Mouse (Mus musculus) megakaryocyte, adult 5-6 weeks (primary cell): ENCODE measurements around the gene Olfr374. TPM values are rescaled to one million over a fixed set of nuclear protein-coding genes. Genes with fewer than 3 reads are reported as not detected.

Experiments used
- ATAC-seq: 2 replicates; pipeline ENCODE4 v1.8.0; 2016; ENCODE audit warnings: mild to moderate bottlenecking, inconsistent platforms; ENCODE audit not compliant: poor library complexity, severe bottlenecking
- total RNA-seq, 2 experiments: library from RNA; stranded (forward) in 1 of 2; stranded (reverse) in 1 of 2; fragments of 153-499, 151-499 nt in 1 of 2; fragments of 221-1000, 200-1000 nt in 1 of 2; gene quantifications; 2 replicates each; pipeline versions ENCODE4 v1.2.3 to v1.2.4; 2015 to 2017

The Olfr374 gene
- total RNA-seq, 2 experiments from 2014 or later, result not detected

DNA sequence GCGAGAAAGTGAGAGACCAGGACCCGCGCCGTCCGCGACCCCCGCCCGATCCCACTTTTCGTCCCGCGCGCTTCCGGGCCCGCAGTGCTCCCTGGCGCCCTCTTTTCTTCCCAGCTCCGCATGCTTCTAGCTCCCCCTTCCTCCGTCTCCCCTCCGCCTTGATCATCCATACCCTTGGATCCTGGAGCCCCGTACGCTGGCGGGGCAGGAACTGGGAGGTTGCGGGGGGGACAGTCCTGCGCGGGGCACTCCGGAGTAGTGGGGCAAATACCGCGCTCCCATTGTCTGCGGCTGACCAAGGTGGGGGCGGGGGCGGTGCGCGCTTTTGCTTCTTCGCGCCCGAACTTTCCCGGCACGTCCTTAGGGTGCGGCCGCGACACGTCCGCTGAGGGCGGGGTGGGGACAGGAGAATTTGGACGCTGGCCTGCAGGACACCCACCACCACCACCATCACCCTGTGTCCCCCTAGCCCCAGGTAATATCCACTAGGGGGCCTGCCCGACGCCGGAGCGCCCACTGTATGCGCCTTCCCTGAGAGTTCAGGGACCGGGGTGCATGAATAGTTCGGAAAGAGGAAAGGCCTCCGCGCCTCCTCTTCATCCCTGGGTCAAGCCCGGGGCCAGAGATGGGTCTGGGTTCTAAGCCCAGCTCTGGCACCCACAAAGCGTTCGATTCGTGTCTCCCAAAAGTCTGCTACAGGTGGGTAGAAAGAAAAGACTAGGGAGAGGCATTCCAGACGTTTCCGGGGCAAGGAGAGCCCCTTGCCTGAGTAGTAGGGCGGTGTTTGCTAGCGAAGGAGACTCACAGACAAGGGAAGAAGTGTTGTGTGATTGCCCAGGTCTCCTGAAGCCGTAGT is 28.8 kb downstream of the Olfr374 start:
- peak; percentile 43 for ATAC-seq

DNA sequence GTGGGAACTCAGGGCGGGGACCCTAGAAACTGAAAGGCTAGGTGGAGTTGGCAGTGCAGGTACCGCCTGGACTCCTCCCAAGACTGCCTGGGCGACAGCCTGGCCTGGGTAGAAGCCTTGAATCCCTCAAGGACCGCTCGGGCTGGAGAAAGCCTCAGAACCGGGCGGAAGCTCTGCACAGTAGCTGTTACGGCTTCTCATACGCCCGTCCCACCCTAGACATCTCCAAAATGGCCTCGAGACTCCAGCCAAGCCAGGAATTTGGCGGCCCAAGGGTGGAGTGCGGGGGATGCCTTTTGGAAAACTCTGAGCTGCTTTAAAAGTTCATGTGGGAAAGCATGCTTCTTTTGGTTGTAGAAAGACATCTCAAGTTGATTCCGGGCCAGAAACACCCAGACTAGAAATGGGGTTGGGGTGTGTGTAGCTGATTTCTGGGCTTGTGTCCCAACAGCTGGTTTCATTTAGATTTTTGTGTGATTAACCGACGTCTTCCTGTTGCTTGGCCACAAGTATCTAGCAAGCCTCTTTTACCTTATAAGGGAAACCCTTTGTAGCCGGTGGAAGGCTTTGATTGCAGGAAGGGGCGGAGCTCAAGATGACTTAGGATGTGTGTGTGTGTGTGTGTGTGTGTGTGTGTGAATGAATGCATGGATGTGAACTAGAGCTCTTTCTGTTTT is 29.6 kb downstream of the Olfr374 start:
- ATAC-seq, result peak; percentile 69

DNA sequence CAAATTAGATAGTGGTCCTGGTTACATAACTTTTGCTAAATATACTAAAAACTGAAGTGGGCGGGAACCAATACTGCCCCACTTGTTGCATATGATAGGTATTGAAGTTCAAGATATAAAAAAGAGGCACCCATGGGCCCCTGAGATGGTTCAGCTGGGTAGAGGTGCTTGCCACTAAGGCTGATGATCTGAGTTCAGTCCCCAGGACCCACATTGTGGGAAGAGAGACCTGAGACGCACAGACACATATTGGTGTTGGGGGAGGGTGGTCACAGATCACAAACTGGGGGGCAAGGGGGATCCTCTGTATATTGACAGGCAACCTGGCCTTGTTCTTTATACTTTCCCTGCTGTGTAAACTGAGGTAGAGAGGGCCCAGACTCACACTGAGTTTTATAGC is 30.6 kb downstream of the Olfr374 start:
- no peak for ATAC-seq

DNA sequence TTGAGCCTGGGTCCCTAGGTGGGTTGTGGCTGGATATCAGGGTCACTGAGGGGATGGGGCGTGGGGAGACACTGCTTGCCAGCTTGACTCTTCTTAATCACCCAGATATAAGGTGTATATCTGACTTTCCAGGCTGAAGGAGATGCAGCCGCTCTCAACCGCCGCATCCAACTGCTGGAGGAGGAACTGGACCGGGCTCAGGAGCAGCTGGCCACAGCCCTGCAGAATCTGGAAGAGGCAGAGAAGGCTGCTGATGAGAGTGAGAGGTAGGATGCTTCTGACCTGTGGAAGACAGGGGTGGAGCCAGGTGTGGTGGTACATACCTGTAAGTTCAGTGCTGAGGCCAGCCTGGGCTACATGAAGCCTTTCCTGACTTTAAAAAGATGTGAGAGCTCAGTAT is 31.6 kb downstream of the Olfr374 start:
- ATAC-seq, result no peak

DNA sequence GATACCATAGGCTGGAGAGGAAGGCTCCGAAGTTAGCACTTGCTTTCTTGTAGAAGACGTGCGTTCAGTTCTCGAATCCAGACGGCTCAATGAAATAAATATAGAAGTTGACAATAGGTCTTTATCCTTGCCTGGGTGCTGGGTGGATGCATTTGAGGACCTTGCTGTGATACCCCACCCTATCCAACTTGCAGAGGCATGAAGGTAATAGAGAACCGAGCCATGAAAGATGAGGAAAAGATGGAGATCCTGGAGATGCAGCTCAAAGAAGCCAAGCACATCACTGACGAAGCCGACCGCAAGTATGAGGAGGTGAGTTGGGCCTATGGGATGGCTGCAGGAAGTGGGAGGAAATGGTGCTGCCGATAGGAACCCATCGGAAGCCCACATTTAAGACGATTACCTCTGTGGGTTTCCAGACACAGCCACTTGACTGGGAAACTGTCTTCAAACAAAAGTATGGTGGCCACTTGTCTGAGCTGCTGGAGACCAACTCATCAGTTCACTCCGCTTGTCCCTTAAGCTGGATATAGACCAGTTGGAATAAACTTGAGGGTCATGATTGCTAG is 36.5 kb downstream of the Olfr374 start:
- no peak for ATAC-seq

DNA sequence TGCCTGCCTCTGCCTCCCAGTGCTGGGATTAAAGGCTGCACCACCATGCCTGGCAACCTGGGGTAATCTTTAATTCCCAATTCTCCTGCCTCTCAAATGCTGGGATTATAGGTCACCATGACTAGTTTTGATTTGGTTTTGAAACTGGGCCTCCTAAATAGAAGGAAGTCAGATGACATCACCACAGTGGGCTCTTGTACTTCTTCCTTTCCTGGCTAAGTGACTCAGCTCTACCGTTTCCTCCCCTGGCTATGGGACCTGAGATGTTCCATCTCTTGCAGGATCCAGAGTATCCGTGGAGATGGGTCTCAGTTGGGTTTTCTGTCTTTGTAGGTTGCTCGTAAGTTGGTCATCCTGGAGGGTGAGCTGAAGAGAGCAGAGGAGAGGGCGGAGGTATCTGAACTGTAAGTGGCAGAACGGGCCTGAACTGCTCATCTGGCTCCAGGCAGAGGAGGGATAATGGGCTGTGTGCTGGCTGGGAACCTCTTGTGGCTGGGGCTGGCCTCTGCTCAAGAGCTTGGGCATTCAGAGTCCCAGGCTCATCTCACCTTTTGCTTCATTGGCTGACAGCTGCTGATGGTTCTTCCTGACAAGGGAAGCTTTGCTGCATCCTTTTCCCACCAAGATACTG is 37.6 kb downstream of the Olfr374 start:
- peak; percentile 91 for ATAC-seq

DNA sequence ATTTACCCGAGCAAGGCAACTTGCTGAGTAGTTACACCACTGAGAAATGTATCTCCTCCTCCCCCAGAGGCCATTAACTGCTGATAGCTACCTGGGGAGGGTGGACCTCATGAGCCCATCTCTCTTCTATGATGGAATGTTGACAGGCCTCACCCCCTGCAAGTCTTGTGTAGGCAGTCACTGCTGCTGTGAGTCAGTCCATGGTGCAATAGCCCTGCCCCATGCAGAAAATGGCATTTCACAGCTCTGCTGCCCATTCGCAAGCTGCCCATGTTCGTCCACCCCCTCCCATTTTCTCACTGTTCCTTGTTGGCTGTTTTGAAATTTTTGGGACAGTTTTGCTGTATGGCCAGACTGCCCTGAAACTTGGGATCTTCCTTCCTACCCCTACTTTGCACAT is 38.7 kb downstream of the Olfr374 start:
- peak; percentile 46 for ATAC-seq

DNA sequence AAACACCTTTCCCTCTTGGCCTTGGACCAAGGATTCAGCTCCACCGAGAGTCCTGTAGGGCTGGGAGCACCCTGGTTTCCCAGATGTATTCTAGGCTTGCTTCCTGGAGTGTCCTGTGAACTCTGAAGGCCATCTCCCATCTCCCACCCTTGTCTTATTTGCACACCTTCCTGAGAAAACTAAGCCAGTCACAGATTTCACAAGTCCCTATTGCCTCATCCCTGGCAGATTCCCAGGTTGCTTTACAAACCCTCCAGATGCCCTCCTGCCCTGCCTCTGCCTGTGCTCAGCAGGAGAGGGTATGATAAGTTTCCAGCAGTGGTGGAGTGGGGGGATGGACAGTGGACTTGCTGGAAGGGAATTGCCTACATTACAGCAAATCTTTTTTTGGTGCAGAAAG is 39.2 kb downstream of the Olfr374 start:
- no peak for ATAC-seq

DNA sequence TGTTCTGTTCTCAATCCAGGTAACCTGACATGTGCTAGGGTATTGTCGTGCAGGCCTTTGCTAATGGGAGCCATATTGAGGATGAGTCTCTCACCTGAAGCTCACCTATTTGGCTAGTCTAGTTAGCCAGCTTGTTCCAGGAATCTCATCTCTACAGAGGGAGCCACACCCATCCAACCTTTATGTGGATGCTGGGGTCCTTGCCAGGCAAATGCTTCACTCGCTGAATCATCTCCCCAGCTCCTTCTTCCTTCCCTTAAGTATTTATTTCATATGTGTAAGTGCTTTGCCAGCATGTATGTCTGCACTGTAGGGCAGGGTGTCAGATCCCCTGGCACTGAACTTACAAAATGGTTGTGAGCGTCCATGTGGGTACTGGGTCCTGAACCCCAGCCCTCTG is 39.7 kb downstream of the Olfr374 start:
- ATAC-seq, result no peak

DNA sequence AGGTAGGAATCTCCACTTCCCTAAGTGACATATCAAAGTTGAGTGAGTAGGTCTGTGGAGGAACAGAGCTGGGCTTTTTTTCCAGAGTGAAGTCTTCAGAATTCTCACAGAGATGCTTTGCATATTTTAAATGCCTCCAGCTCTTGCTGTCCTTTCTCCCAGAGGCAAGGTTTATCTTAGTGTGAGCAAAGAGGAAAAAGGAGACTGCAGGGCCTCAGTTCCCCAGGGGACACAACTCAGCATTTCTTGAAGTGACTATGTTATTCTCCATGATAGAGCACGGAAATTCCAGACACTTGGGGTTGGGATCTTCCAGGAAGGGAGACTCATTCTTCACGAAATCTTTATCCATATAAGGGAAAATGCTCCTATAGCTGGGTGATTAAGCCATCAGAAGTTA is 40.4 kb downstream of the Olfr374 start:
- ATAC-seq, result no peak

DNA sequence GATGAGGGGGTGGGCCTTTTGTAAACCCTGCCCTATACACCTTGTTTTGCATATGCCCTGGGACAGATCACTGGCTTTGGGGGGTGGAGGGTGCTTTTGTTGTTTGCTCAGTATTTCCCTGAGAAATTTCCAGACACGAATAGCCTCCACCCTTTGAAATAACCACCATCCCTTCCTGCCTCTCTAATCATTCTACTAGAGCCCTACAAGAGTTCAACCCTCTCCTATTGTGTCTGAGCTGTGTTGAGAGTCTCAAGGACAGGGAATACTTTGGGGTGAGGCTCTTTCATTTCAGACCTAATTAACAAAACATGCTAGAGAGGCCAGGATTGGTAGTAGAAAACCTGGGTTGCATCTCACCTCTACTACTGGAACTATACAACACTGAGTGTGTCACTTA is 42.2 kb downstream of the Olfr374 start:
- ATAC-seq, result no peak

DNA sequence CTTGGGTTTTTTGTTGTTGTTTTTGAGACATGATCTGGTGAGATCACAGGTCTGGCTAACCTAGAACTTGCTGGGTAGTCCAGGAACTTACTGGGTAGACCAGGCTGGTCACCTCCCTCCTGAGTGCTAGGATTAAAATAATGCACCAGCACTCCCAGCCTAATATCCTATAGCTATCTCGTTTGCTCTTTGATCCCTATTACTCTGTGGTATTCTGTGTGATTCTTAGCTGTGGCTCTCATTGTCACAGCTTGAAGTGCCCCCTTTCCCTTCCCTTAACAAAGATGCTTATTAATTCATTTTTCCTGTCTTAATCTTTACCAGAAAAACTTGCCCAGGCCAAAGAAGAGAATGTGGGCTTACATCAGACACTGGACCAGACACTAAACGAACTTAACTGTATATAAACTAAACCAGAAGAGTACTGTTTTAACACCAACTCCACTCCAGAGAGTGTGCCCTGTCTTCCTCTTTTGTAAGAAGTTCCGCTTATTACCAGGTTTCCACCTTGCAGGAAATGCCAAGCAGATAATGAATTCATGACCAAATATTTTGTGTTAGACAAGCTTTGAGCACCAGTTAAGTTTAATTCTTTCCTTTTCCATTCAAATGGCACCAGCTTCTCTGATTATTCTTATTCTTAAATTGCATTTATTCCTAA is 44.7 kb downstream of the Olfr374 start:
- peak; percentile 95 for ATAC-seq

DNA sequence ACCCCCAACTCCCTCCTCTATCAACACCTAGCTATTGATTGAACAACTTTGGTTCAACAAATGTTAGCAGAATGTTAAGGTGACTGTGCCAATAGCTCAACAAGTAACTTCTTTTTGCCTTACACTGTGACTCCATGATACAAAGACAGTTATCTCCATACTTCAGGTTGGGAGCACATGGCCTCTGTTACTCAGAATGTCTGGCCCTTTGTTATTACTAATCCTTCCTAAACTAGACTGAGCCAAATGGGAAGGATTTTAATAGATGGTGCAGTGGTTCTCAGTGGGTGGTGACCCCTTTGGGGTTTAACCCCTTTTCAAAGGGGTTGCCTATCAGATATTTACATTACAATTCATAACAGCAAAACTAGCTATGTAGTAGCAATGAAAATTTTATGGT is 46.5 kb downstream of the Olfr374 start:
- ATAC-seq, result no peak

DNA sequence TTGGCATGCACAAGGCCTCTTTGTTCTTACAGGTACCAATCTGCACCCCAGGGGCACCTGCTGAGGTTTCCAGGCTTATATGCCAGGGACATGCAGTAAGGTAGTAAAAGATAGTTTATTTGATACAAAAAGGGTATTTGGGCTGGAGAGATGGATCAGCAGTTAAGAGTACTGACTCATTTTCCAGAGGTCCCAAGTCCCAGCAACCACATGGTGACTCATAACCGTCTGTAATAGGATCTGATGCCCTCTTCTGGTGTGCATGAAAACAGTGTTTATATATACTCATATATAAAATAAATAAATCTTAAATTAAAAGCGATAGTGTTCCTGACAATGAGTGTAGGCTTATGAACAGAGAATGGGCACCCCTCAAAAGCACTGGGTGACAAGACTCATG is 51.3 kb downstream of the Olfr374 start:
- no peak for ATAC-seq

DNA sequence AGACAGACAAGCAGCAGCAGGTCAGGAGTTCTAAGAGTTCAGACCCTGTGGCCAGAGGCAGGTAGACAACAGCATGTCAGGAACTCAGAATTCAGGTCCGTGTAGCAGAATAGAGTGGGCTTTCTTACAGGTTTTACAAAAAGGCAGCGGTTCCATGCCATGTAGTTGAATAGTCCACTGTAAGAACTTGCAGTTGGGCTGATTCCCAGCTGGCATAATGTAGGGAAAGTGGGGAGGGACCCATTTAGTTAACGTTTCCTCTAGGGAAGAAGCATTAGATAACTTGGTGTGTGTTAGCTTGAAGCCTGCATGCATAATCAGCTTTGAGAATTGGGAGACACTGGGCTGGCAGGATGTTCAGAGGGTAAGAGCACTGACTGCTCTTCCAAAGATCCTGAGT is 51.9 kb downstream of the Olfr374 start:
- no peak for ATAC-seq

DNA sequence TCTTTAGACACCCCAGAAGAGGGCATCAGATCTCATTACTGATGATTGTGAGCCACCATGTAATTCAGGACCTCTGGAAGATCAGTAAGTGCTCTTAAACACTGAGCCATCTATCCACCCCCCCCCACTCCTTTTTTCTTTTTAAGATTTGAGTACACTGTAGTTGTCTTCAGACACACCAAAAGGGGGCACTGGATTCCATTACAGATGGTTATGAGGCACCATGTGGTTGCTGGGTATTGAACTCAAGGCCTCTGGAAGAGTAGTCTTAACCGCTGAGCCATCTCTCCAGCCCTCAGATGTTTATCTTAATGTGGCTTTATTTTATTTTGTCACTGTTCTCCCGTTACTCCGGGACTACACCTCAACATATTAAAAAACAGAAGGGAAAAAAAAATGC is 53.2 kb downstream of the Olfr374 start:
- no peak for ATAC-seq

DNA sequence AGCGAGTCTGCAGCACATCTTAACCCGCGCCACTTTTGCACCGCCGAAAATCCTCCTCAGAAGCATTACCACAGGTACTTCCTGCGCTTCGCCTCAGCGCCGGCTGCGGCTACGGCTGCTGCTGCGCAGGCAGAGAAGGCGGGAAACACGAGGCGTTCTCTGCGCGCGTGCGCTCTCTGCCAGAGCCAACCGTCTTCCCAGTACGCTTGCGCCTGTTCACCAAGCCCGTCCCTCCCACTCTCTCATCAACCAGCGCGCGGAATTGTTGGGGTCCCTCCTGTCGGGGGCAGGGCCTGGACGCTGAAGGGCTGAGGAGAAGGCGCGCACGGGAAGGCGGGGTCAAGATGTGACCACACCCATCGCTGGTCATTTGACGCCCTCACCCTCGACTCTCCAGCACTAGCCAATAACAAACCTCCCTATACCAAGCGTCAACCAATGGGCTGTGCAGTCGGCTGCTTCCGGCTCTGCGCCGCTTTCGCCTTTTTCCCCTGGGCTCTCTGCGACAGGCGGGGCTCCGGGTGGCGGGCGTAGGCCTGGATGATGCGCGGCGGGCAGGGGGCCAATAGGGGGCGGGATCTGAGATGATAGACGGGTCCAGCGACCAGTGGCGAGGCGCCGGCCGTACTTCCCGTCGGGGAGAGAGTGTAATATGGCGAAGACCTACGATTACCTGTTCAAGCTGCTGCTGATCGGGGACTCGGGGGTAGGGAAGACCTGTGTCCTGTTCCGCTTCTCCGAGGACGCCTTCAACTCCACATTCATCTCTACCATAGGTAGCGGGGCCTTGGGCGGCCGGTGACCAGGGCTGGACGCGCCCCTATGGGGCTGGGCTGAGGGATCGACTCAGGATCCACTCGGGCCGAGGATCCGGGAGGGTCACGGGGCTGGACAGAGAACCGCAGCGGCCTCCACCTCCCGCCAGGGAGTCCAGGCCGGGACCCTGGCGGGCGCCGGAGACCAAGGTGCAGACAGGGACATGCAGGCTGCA is 54.2 kb downstream of the Olfr374 start, which contains the start of gene Rab8a:
Gene Rab8a, plus strand, starts transcription at position 494 of the 991 bp plus-strand sequence.
- ATAC-seq, result peak; percentile 86

DNA sequence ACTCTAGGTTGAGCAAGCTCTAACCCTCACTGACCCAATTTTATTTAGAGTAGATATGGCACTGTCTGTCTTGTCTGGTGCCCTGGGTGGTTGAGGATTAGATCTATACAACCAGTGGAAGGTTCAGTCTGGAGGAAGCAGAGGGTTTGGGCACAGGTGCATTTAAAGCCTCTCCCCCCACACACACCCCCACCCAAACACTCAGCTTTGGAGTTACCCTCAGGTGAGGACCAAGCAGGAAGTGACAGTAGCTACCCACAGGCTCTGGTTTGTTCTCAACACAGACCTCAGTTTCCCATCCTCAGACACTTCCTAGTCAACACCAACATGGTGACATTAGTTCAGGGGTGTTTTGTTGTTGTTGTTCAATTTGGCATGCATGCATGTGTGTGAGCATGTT is 56.0 kb downstream of the Olfr374 start:
- no peak for ATAC-seq
